Mouse (Mus musculus) stomach, postnatal 0 days (tissue): ENCODE measurements around the gene Mettl6. TPM values are rescaled to one million over a fixed set of nuclear protein-coding genes. Genes with fewer than 3 reads are reported as not detected.

Experiments
- ATAC-seq: fragments of 200-750 bp; cut with Nextera tagmentation; 2 replicates; pipeline ENCODE4 v1.8.0; 2017; ENCODE audit not compliant: low FRiP score, low TSS enrichment
- DNase-seq: peaks from one replicate; pipeline ENCODE4 v3.0.0-alpha.2; 2016; ENCODE audit warnings: low spot score
- H3K27ac ChIP-seq: fragments of 300-500 bp; sonication (generic); replicated peaks from 2 replicates; pipeline ENCODE4 v1.5.1; 2014; ENCODE audit warnings: mild to moderate bottlenecking, control low read depth
- H3K27me3 ChIP-seq: fragments of 300-500 bp; sonication (generic); 2 replicates; pipeline ENCODE4 v1.6.1; 2014; ENCODE audit warnings: low read length; ENCODE audit not compliant: control insufficient read depth, insufficient read depth
- H3K36me3 ChIP-seq: fragments of 300-500 bp; sonication (generic); 2 replicates; pipeline ENCODE4 v1.6.1; 2014; ENCODE audit warnings: low read length, mixed read lengths; ENCODE audit not compliant: control insufficient read depth, insufficient read depth
- H3K4me1 ChIP-seq: fragments of 300-500 bp; sonication (generic); replicated peaks from 2 replicates; pipeline ENCODE4 v1.6.1; 2014; ENCODE audit warnings: antibody characterized with exemption; ENCODE audit not compliant: control insufficient read depth, insufficient read depth
- H3K4me2 ChIP-seq: fragments of 300-500 bp; sonication (generic); replicated peaks from 2 replicates; pipeline ENCODE4 v1.6.1; 2014; ENCODE audit warnings: low read depth, mild to moderate bottlenecking, control low read depth, moderate library complexity
- H3K4me3 ChIP-seq: fragments of 300-500 bp; sonication (generic); 2 replicates; pipeline ENCODE4 v1.5.1; 2014; ENCODE audit warnings: low read depth, low read length, control low read depth
- H3K9ac ChIP-seq: fragments of 300-500 bp; sonication (generic); 2 replicates; pipeline ENCODE4 v1.6.1; 2014; ENCODE audit warnings: mild to moderate bottlenecking, low read length, control low read depth, mixed read lengths
- H3K9me3 ChIP-seq: fragments of 300-500 bp; sonication (generic); 2 replicates; pipeline ENCODE4 v1.6.1; 2016; ENCODE audit warnings: low read length; ENCODE audit not compliant: control insufficient read depth
- CTCF ChIP-seq: IDR thresholded peaks from 2 replicates; pipeline ENCODE4 v1.5.1; 2016; ENCODE audit warnings: antibody characterized with exemption, low read depth, mild to moderate bottlenecking, moderate library complexity
- EP300 ChIP-seq: optimal IDR thresholded peaks from 2 replicates; pipeline ENCODE3; 2016; ENCODE audit warnings: antibody characterized with exemption
- WGBS: fragments of 180-500 bp; shearing (Covaris S2); extraction: QIAGEN DNeasy Blood & Tissue Kit; methylation state at CpG from one replicate; pipeline ENCODE4 v1.1.7; 2014; 5-methylcytosine and 5-hydroxymethylcytosine counted together
- polyA plus RNA-seq: library from polyadenylated mRNA; unstranded; fragments of >200 nt; fragmentation: Nextera tagmentation; extraction: Ambion mirVana; gene quantifications from 2 replicates; pipeline ENCODE4 v1.2.1, GENCODE M21; 2015

Mettl6 gene
- polyA plus RNA-seq, 1 experiment from 2014 or later, result 31.9 TPM

- Histone ChIP-seq H3K27me3 (no peaks in the 10 kb centered on the region), H3K27ac (no peak overlapping the region), H3K36me3 (peaks cover 4% of the 10 kb centered on the region; the same call in 1 of the 2 replicates), H3K9ac (peak overlapping the region; percentile 93), H3K4me2 (peak overlapping the region; percentile 86), H3K4me3 (peak overlapping the region; percentile 86), H3K9me3 (no peaks in the 10 kb centered on the region), H3K4me1 (peaks cover 7% of the 10 kb centered on the region; the same call in 1 of the 2 replicates)
- DNase-seq (no peak), ATAC-seq (no peak)
- WGBS, result 30% methylated on average over 9 of the region's 9 CpGs
- TF ChIP-seq EP300, result no peak
- no peak for TF ChIP-seq CTCF
Observed at GRCm38 (mm10) chr14:31493901-31494300, 939 bp downstream of the Mettl6 start.

- DNase-seq (no peak), ATAC-seq (no peak)
- 85% methylated on average over 6 of the region's 6 CpGs for WGBS
- Histone ChIP-seq H3K36me3 (peaks cover 31% of the 10 kb centered on the region), H3K9ac (no peak overlapping the region), H3K27me3 (no peaks in the 10 kb centered on the region), H3K4me3 (no peak overlapping the region), H3K9me3 (no peaks in the 10 kb centered on the region), H3K27ac (no peak overlapping the region), H3K4me1 (no peaks in the 10 kb centered on the region), H3K4me2 (no peak overlapping the region)
- no peak for TF ChIP-seq CTCF
- no peak for TF ChIP-seq EP300
Observed at GRCm38 (mm10) chr14:31488055-31488454, 6.8 kb downstream of the Mettl6 start.

- no peaks in the 10 kb centered on the region for H3K27me3 ChIP-seq
- H3K36me3 ChIP-seq, result peaks cover 40% of the 10 kb centered on the region
Observed at GRCm38 (mm10) chr14:31486465-31486864, 8.4 kb downstream of the Mettl6 start.

GRCm38 (mm10) chr14:31482417-31482816, 12.4 kb downstream of the Mettl6 start:
- Histone ChIP-seq H3K27ac (no peak overlapping the region), H3K9me3 (no peaks in the 10 kb centered on the region), H3K36me3 (peaks cover 42% of the 10 kb centered on the region), H3K4me1 (no peaks in the 10 kb centered on the region), H3K4me3 (no peak overlapping the region), H3K9ac (no peak overlapping the region), H3K27me3 (no peaks in the 10 kb centered on the region), H3K4me2 (no peak overlapping the region)
- no peak for ATAC-seq
- 85% methylated on average over 5 of the region's 5 CpGs for WGBS
- DNase-seq, result no peak
- no peak for TF ChIP-seq EP300

More at GRCm38 (mm10) chr14:31486465-31486864, 8.4 kb downstream of the Mettl6 start:
- TF ChIP-seq CTCF (peak; percentile 24; the same call in 1 of the 2 replicates), EP300 (no peak)
- Histone ChIP-seq H3K9me3 (no peaks in the 10 kb centered on the region), H3K4me2 (no peak overlapping the region), H3K27ac (no peak overlapping the region), H3K9ac (no peak overlapping the region), H3K4me3 (no peak overlapping the region), H3K4me1 (no peaks in the 10 kb centered on the region)
- no peak for ATAC-seq
- DNase-seq, result no peak
- WGBS, result 69% methylated on average over 4 of the region's 4 CpGs

GRCm38 (mm10) chr14:31473297-31473696, 21.5 kb downstream of the Mettl6 start:
- TF ChIP-seq EP300 (no peak), CTCF (peak; percentile 37)
- H3K27ac ChIP-seq, result no peak overlapping the region
- no peak for ATAC-seq

GRCm38 (mm10) chr14:31472451-31473061, 22.3 kb downstream of the Mettl6 start:
- no peak overlapping the region for H3K4me3 ChIP-seq
- no peaks in the 10 kb centered on the region for H3K27me3 ChIP-seq
- H3K9me3 ChIP-seq, result no peaks in the 10 kb centered on the region
- peak; percentile 84 for TF ChIP-seq CTCF
- TF ChIP-seq EP300, result no peak
- H3K4me2 ChIP-seq, result no peak overlapping the region
- ATAC-seq (no peak), DNase-seq (peak; percentile 48)
- no peaks in the 10 kb centered on the region for H3K36me3 ChIP-seq
- no peak overlapping the region for H3K9ac ChIP-seq
- H3K27ac ChIP-seq, result no peak overlapping the region
- no peaks in the 10 kb centered on the region for H3K4me1 ChIP-seq
- 4% methylated on average over 5 of the region's 5 CpGs for WGBS

More at GRCm38 (mm10) chr14:31473297-31473696, 21.5 kb downstream of the Mettl6 start:
- H3K4me2 ChIP-seq, result no peak overlapping the region
- DNase-seq, result no peak
- H3K9ac ChIP-seq, result no peak overlapping the region
- no peaks in the 10 kb centered on the region for H3K4me1 ChIP-seq
- 80% methylated on average over 2 of the region's 2 CpGs for WGBS
- H3K4me3 ChIP-seq, result no peak overlapping the region
- no peaks in the 10 kb centered on the region for H3K36me3 ChIP-seq
- H3K9me3 ChIP-seq, result no peaks in the 10 kb centered on the region
- H3K27me3 ChIP-seq, result no peaks in the 10 kb centered on the region
